Mouse (Mus musculus) liver, embryonic 14.5 days (tissue): ENCODE results near the gene Sos2. TPM values are rescaled to one million over a fixed set of nuclear protein-coding genes. Genes with fewer than 3 reads are reported as not detected.
A peak's percentile ranks its signal among the peaks of the same experiment; 100 is the strongest.

Source experiments
- ATAC-seq: fragments of 200-750 bp; cut with Nextera tagmentation; 2 replicates; pipeline ENCODE4 v1.8.0; 2017; ENCODE audit warnings: moderate number of reproducible peaks, mild to moderate bottlenecking, moderate library complexity; ENCODE audit not compliant: insufficient read depth
- DNase-seq, 3 experiments: peaks; one replicate each; pipeline ENCODE4 v3.0.0-alpha.2; 2012 to 2013; ENCODE audit warnings: low read depth in 3 of 3, low spot score in 3 of 3
- H3K27ac ChIP-seq: fragments of 300-500 bp; sonication (generic); 2 replicates; pipeline ENCODE4 v1.5.1; 2014; ENCODE audit warnings: moderate library complexity, mild to moderate bottlenecking, control low read depth, inconsistent platforms
- H3K27me3 ChIP-seq: fragments of 300-500 bp; sonication (generic); 2 replicates; pipeline ENCODE4 v1.6.1; 2014; ENCODE audit warnings: mild to moderate bottlenecking, low read length, moderate library complexity; ENCODE audit not compliant: control insufficient read depth, insufficient read depth
- H3K36me3 ChIP-seq: fragments of 300-500 bp; sonication (generic); replicated peaks from 2 replicates; pipeline ENCODE4 v1.6.1; 2014; ENCODE audit warnings: low read depth; ENCODE audit not compliant: control insufficient read depth, insufficient read depth
- H3K4me1 ChIP-seq, 2 experiments: fragments of 200-500 bp in 1 of 2; fragments of 300-500 bp in 1 of 2; sonication (generic) in 1 of 2; replicated peaks; 2 replicates each; pipeline ENCODE4 v1.6.1; 2012 to 2014; ENCODE audit warnings: antibody characterized with exemption in 1 of 2, inconsistent platforms in 1 of 2, low read length in 1 of 2; ENCODE audit not compliant: control insufficient read depth in 2 of 2, insufficient read depth in 2 of 2
- H3K4me2 ChIP-seq: fragments of 300-500 bp; sonication (generic); 2 replicates; pipeline ENCODE4 v1.6.1; 2014; ENCODE audit warnings: low read depth, mild to moderate bottlenecking, control low read depth, moderate library complexity
- H3K4me3 ChIP-seq, 2 experiments: fragments of 200-500 bp in 1 of 2; fragments of 300-500 bp in 1 of 2; sonication (generic) in 1 of 2; 2 replicates each; pipeline ENCODE4 v1.5.1; 2012 to 2014; ENCODE audit warnings: low read depth in 2 of 2, low read length in 2 of 2, mild to moderate bottlenecking in 2 of 2, control low read depth in 1 of 2, inconsistent platforms in 1 of 2, moderate library complexity in 1 of 2; ENCODE audit not compliant: insufficient read depth in 1 of 2
- H3K9ac ChIP-seq: fragments of 300-500 bp; sonication (generic); replicated peaks from 2 replicates; pipeline ENCODE4 v1.6.1; 2014; ENCODE audit warnings: mild to moderate bottlenecking, control low read depth, moderate library complexity
- H3K9me3 ChIP-seq: fragments of 300-500 bp; sonication (generic); 2 replicates; pipeline ENCODE4 v1.6.1; 2016; ENCODE audit warnings: low read length, mixed read lengths; ENCODE audit not compliant: control insufficient read depth
- CTCF ChIP-seq: IDR thresholded peaks from 2 replicates; pipeline ENCODE4 v1.5.1; 2016; ENCODE audit warnings: antibody characterized with exemption, low read depth, control low read depth
- EP300 ChIP-seq: IDR thresholded peaks from 2 replicates; pipeline ENCODE4 v1.6.1; 2016; ENCODE audit warnings: antibody characterized with exemption, low read depth
- WGBS: fragments of 180-500 bp; shearing (Covaris S2); extraction: QIAGEN DNeasy Blood & Tissue Kit; methylation state at CpG from one replicate; pipeline ENCODE4 v1.1.7; 2014; ENCODE audit not compliant: insufficient replicate concordance; 5-methylcytosine and 5-hydroxymethylcytosine counted together
- polyA plus RNA-seq, 2 experiments: library from polyadenylated mRNA; depleted of rRNA in 1 of 2; stranded (reverse) in 1 of 2; unstranded in 1 of 2; fragments of >200 nt; fragmentation: Nextera tagmentation in 1 of 2; extraction: Ambion mirVana in 1 of 2; gene quantifications; 2 replicates each; pipeline versions ENCODE4 v1.2.1 to v1.2.3; 2012 to 2014

The Sos2 gene
- polyA plus RNA-seq, 2 experiments, result 3.6 to 7.6 TPM

GRCm38 (mm10) chr12:69680635-69681565 is 752 bp downstream of the Sos2 start:
- peak overlapping the region; percentile 71 to 95 for H3K4me3 ChIP-seq
- DNase-seq (peak; percentile 26 to 61 (median 33)), ATAC-seq (peak; percentile 64)
- no peaks in the 10 kb centered on the region for H3K9me3 ChIP-seq
- H3K4me2 ChIP-seq, result peak overlapping the region; percentile 74
- H3K9ac ChIP-seq, result peak overlapping the region; percentile 87
- no peak for TF ChIP-seq EP300
- TF ChIP-seq CTCF, result no peak
- peak overlapping the region; percentile 78 for H3K27ac ChIP-seq
- under 1% methylated on average over 56 of the region's 56 CpGs for WGBS
- H3K4me1 ChIP-seq, result peaks cover 5 to 15% of the 10 kb centered on the region in 2 experiments; a peak in 3 of 4 replicates
- no peaks in the 10 kb centered on the region for H3K36me3 ChIP-seq
- H3K27me3 ChIP-seq, result no peaks in the 10 kb centered on the region

DNA sequence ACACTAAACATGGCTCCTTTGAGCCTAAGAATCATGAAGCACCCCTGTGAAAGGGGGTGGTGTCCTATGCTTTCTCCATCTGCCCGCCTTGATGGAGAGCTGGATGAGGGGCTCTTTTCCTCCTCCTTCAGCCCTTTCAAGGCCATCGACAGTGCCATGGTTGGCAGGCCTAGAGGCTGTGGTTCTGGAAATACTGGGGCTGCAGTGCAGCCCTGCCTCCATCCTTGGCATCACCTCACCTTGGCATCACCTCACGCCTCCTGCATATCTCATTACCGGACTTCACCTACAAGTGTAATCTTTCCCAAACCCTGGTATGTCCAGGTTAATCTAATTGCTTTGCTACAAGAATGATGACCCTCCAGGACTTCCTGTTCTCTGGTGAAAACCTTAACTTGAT is 5.5 kb downstream of the Sos2 start:
- no peak overlapping the region for H3K4me3 ChIP-seq
- no peak for DNase-seq
- H3K36me3 ChIP-seq, result no peaks in the 10 kb centered on the region
- no peaks in the 10 kb centered on the region for H3K27me3 ChIP-seq
- no peak overlapping the region for H3K27ac ChIP-seq
- no peak overlapping the region for H3K4me2 ChIP-seq
- peaks cover 4 to 10% of the 10 kb centered on the region in 2 experiments; a peak in 3 of 4 replicates for H3K4me1 ChIP-seq
- no peak overlapping the region for H3K9ac ChIP-seq
- WGBS, result 71% methylated on average over 4 of the region's 4 CpGs
- no peak for TF ChIP-seq EP300
- TF ChIP-seq CTCF, result no peak
- no peak for ATAC-seq
- no peaks in the 10 kb centered on the region for H3K9me3 ChIP-seq

- H3K27ac ChIP-seq, result no peak overlapping the region
- ATAC-seq, result peak; percentile 51; the same call in 1 of the 2 replicates
Measured at GRCm38 (mm10) chr12:69674576-69675537, 6.8 kb downstream of the Sos2 start.

DNA sequence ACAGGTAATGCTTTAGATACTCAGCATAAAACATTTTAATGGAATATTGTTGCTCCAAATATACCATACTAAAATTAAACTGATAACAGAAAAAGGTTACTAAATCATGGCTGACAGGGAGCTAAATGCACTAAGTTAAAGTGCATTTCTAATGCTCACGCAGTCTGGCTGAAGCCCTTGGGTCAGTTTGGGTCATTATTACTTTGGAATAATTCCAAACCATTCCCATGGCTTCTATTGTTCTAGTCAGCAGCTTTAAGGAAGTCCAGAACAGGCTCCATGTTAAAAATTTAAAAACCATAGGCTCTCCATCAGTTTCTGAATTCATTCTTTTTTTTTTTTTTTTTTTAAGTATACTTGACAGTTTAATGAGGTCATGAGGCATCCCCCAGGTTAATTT is 7.5 kb downstream of the Sos2 start:
- H3K4me1 ChIP-seq, result peaks cover 4 to 5% of the 10 kb centered on the region in 2 experiments; a peak in 2 of 4 replicates
- H3K27ac ChIP-seq, result no peak overlapping the region
- no peak overlapping the region for H3K9ac ChIP-seq
- H3K36me3 ChIP-seq, result no peaks in the 10 kb centered on the region
- no peaks in the 10 kb centered on the region for H3K27me3 ChIP-seq
- TF ChIP-seq CTCF, result no peak
- TF ChIP-seq EP300, result no peak
- no peak for ATAC-seq
- 80% methylated on average over 1 of the region's 1 CpGs for WGBS
- H3K9me3 ChIP-seq, result no peaks in the 10 kb centered on the region
- DNase-seq, result no peak
- H3K4me3 ChIP-seq, result no peak overlapping the region
- no peak overlapping the region for H3K4me2 ChIP-seq

More at GRCm38 (mm10) chr12:69674576-69675537, 6.8 kb downstream of the Sos2 start:
- Histone ChIP-seq H3K4me3 (no peak overlapping the region), H3K4me1 (peaks cover 4 to 5% of the 10 kb centered on the region in 2 experiments; a peak in 2 of 4 replicates), H3K27me3 (no peaks in the 10 kb centered on the region), H3K9ac (no peak overlapping the region), H3K9me3 (no peaks in the 10 kb centered on the region), H3K4me2 (no peak overlapping the region), H3K36me3 (no peaks in the 10 kb centered on the region)
- WGBS, result 71% methylated on average over 10 of the region's 10 CpGs
- TF ChIP-seq CTCF (no peak), EP300 (no peak)
- DNase-seq, result no peak
